Mouse (Mus musculus) forebrain, embryonic 12.5 days (tissue): ENCODE data around the gene Rnf167. TPM values are rescaled to one million over a fixed set of nuclear protein-coding genes. Genes with fewer than 3 reads are reported as not detected.
A peak's percentile ranks its signal among the peaks of the same experiment; 100 is the strongest.

Experiments used
- ATAC-seq: fragments of 200-750 bp; cut with Nextera tagmentation; 2 replicates; pipeline ENCODE4 v1.8.0; 2017; ENCODE audit warnings: moderate TSS enrichment; ENCODE audit not compliant: low FRiP score
- H3K27ac ChIP-seq: fragments of 300-500 bp; sonication (generic); 2 replicates; pipeline ENCODE4 v1.5.1; 2016; ENCODE audit warnings: mild to moderate bottlenecking
- H3K27me3 ChIP-seq: fragments of 300-500 bp; sonication (generic); 2 replicates; pipeline ENCODE4 v1.6.1; 2016; ENCODE audit warnings: mild to moderate bottlenecking
- H3K36me3 ChIP-seq: fragments of 300-500 bp; sonication (generic); replicated peaks from 2 replicates; pipeline ENCODE4 v1.6.1; 2016; ENCODE audit warnings: mild to moderate bottlenecking
- H3K4me1 ChIP-seq: fragments of 300-500 bp; sonication (generic); 2 replicates; pipeline ENCODE4 v1.6.1; 2016
- H3K4me2 ChIP-seq: fragments of 300-500 bp; sonication (generic); 2 replicates; pipeline ENCODE4 v1.6.1; 2016; ENCODE audit warnings: mild to moderate bottlenecking, moderate library complexity
- H3K4me3 ChIP-seq: fragments of 300-500 bp; sonication (generic); replicated peaks from 2 replicates; pipeline ENCODE4 v1.5.1; 2016; ENCODE audit warnings: mild to moderate bottlenecking
- H3K9ac ChIP-seq: fragments of 300-500 bp; sonication (generic); 2 replicates; pipeline ENCODE4 v1.6.1; 2016; ENCODE audit warnings: mild to moderate bottlenecking
- H3K9me3 ChIP-seq: fragments of 300-500 bp; sonication (generic); 2 replicates; pipeline ENCODE4 v1.6.1; 2016
- WGBS: fragments of 180-500 bp; shearing (Covaris S2); methylation state at CpG from one replicate; pipeline ENCODE4 v1.1.7; 2016; 5-methylcytosine and 5-hydroxymethylcytosine counted together
- polyA plus RNA-seq: library from polyadenylated mRNA; unstranded; fragments of >200 nt; fragmentation: Nextera tagmentation; extraction: Ambion mirVana; gene quantifications from 2 replicates; pipeline ENCODE4 v1.2.1, GENCODE M21; 2016

Rnf167 gene
- polyA plus RNA-seq, 1 experiment from 2014 or later = 96.1 TPM

DNA sequence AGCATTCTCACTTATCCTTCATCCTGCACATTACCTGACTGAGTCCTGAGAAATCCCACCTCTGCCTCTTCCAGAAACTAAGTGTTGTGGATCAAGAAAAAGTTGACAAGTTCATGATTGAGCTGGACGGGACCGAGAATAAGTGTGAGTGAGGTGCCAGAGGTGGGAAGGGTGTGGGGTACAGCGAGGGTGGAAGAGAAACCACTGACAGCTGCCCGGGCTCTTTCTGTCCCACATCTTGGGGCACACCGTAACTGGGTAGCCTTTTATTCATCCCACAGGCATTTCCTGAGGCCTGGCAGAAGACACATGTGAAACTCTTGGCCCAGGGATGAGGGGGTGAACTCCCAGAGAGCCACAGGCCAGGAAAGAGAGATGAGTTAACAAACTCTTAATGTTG is 11.5 kb downstream of the Rnf167 start:
- ATAC-seq = no peak
- Histone ChIP-seq H3K9me3 (no peaks in the 10 kb centered on the region), H3K4me1 (peaks cover 19% of the 10 kb centered on the region), H3K36me3 (peaks cover 21% of the 10 kb centered on the region), H3K27ac (no peak overlapping the region), H3K9ac (no peak overlapping the region), H3K27me3 (peaks cover 3% of the 10 kb centered on the region; the same call in 1 of the 2 replicates), H3K4me3 (no peak overlapping the region), H3K4me2 (no peak overlapping the region)
- 84% methylated on average over 5 of the region's 5 CpGs for WGBS

GRCm38 (mm10) chr11:70658942-70659341 is 11.9 kb downstream of the Rnf167 start:
- Histone ChIP-seq H3K9ac (no peak overlapping the region), H3K9me3 (no peaks in the 10 kb centered on the region), H3K27ac (no peak overlapping the region), H3K36me3 (peaks cover 25% of the 10 kb centered on the region), H3K4me1 (peaks cover 19% of the 10 kb centered on the region), H3K4me3 (no peak overlapping the region), H3K27me3 (peaks cover 3% of the 10 kb centered on the region; the same call in 1 of the 2 replicates), H3K4me2 (no peak overlapping the region)
- 75% methylated on average over 8 of the region's 8 CpGs for WGBS
- no peak for ATAC-seq

DNA sequence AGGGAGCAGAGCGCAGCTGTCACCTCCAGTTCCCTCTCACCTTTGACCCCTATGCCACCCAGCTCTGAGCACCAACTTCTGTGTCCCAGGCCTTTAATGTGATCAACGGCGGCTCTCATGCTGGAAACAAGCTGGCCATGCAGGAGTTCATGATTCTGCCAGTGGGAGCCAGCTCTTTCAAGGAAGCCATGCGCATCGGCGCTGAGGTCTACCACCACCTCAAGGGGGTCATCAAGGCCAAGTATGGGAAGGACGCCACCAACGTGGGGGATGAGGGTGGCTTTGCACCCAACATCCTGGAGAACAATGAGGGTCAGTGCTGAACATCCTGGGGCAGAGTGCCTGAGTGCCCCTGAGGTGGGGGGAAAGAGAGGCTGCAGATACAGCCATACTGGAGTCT is 13.5 kb downstream of the Rnf167 start:
- H3K27me3 ChIP-seq = peaks cover 3% of the 10 kb centered on the region; the same call in 1 of the 2 replicates
- peaks cover 15% of the 10 kb centered on the region for H3K4me1 ChIP-seq
- H3K9me3 ChIP-seq = no peaks in the 10 kb centered on the region
- H3K27ac ChIP-seq = no peak overlapping the region
- 87% methylated on average over 8 of the region's 8 CpGs for WGBS
- no peak for ATAC-seq
- no peak overlapping the region for H3K4me2 ChIP-seq
- H3K9ac ChIP-seq = no peak overlapping the region
- H3K36me3 ChIP-seq = peaks cover 40% of the 10 kb centered on the region
- no peak overlapping the region for H3K4me3 ChIP-seq

DNA sequence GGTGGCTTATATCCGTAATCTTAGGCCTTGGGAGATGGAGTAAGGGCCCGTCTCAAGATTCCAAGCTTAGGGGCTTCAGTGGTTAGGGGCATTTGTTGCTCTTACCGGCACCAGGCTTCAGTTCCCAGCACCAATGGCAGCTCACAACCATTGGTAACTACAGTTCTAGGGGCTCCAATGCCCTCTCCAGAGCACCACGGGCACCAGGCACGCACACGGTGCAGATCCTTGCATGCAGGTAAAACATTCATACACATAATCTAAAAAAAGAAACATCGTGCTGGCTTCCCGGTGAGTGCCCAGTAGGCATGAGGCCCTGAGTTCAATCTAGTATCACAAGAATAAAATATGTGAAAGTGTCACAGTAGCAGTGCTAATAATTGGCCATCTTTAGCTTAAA is 16.1 kb downstream of the Rnf167 start:
- Histone ChIP-seq H3K4me1 (peaks cover 10% of the 10 kb centered on the region), H3K36me3 (peaks cover 47% of the 10 kb centered on the region), H3K27ac (no peak overlapping the region), H3K4me2 (no peak overlapping the region), H3K9me3 (no peaks in the 10 kb centered on the region), H3K27me3 (no peaks in the 10 kb centered on the region), H3K4me3 (no peak overlapping the region), H3K9ac (no peak overlapping the region)
- no peak for ATAC-seq
- WGBS = 88% methylated on average over 8 of the region's 8 CpGs

- Histone ChIP-seq H3K36me3 (peaks cover 47% of the 10 kb centered on the region), H3K9me3 (no peaks in the 10 kb centered on the region), H3K4me3 (no peak overlapping the region), H3K27me3 (no peaks in the 10 kb centered on the region), H3K27ac (no peak overlapping the region), H3K9ac (no peak overlapping the region), H3K4me1 (peaks cover 13% of the 10 kb centered on the region), H3K4me2 (no peak overlapping the region)
- no peak for ATAC-seq
- 95% methylated on average over 6 of the region's 6 CpGs for WGBS
These were observed 16.9 kb downstream of the Rnf167 start for GRCm38 (mm10) chr11:70663957-70664356.

- Histone ChIP-seq H3K27ac (no peak overlapping the region), H3K9me3 (no peaks in the 10 kb centered on the region), H3K4me3 (no peak overlapping the region), H3K36me3 (peaks cover 47% of the 10 kb centered on the region), H3K27me3 (no peaks in the 10 kb centered on the region), H3K4me2 (no peak overlapping the region), H3K4me1 (peaks cover 13% of the 10 kb centered on the region), H3K9ac (no peak overlapping the region)
- 92% methylated on average over 9 of the region's 9 CpGs for WGBS
- ATAC-seq = no peak
These were observed 17.7 kb downstream of the Rnf167 start for GRCm38 (mm10) chr11:70664741-70665140.

DNA sequence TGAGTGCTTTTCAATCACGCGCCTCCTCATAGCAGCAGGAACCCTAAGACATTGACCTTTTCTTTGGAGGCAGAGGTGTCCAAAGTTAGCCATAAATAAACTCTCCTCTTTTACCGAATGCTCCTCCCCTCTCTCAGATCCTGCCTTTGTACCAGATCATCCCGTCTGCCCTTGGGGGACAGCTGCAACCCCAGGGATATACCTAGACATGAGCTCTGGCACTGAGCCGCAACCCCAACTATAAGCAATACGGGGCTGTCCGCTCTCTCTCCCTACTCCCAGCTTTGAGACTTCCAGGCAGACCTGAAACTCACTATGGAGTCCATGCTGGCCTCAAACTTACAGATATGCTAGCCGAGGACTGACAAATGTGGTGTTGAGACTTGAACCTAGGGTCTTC is 19.7 kb downstream of the Rnf167 start:
- 93% methylated on average over 8 of the region's 8 CpGs for WGBS
- Histone ChIP-seq H3K4me3 (no peak overlapping the region), H3K4me1 (peaks cover 28% of the 10 kb centered on the region), H3K4me2 (no peak overlapping the region), H3K27ac (no peak overlapping the region), H3K9me3 (no peaks in the 10 kb centered on the region), H3K36me3 (peaks cover 47% of the 10 kb centered on the region), H3K9ac (no peak overlapping the region), H3K27me3 (no peaks in the 10 kb centered on the region)
- ATAC-seq = no peak

DNA sequence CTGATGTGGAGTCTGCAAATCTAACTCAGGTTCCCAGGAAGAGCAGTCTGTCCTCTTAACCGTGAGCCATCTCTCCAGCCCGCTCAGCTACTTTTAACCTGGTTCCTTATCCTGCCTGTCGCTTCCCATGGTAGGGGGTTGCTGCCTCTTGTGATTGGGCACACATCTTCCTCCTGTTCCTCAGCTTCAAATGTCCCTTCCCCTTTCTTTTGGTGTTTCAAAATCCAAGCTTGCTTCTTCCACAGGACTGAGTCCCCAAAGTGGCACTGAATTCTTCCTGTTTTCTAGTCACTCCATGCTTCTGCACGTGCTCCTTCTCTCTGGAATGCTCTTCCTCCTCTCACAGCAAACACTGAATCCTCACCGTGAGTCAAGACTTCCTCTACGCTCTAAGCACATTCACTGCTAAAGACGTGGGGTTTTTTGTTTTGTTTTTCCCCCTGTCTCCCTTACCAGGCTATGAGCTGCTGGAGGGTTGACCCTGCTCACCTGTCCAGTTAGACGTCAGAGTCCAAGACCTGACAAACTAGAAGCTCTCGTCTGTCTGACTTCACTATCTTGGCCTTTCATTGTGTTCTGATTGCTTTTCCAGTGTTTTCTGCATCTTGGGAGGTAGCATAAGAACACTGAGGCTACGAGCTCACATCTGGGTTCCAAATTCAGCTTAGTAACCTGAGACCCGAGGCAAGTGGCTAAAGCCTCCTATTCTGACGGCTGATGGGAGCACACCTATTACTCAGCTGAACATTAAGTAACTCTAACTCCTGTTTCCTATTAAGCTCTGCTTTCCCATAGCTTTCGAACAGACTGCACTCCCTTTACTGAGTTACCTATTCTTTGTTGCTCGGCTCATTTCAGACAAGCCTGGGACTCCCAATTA is 20.5 kb downstream of the Rnf167 start:
- WGBS = 74% methylated on average over 14 of the region's 14 CpGs

GRCm38 (mm10) chr11:70668335-70668770 is 21.3 kb downstream of the Rnf167 start:
- WGBS = under 1% methylated on average over 15 of the region's 15 CpGs
- Histone ChIP-seq H3K36me3 (peaks cover 32% of the 10 kb centered on the region), H3K9ac (peak overlapping the region; percentile 59), H3K4me3 (peak overlapping the region; percentile 64), H3K27ac (peak overlapping the region; percentile 98), H3K9me3 (no peaks in the 10 kb centered on the region), H3K4me1 (peaks cover 28% of the 10 kb centered on the region), H3K27me3 (no peaks in the 10 kb centered on the region), H3K4me2 (peak overlapping the region; percentile 78)
- ATAC-seq = peak; percentile 42

More for the DNA sequence above, 20.5 kb downstream of the Rnf167 start:
- Histone ChIP-seq H3K4me1 (peaks cover 28% of the 10 kb centered on the region), H3K4me3 (peak overlapping the region; percentile 64), H3K9me3 (no peaks in the 10 kb centered on the region), H3K9ac (peak overlapping the region; percentile 59; the same call in 1 of the 2 replicates), H3K36me3 (peaks cover 41% of the 10 kb centered on the region), H3K4me2 (peak overlapping the region; percentile 78), H3K27me3 (no peaks in the 10 kb centered on the region), H3K27ac (no peak overlapping the region)
- ATAC-seq = no peak

DNA sequence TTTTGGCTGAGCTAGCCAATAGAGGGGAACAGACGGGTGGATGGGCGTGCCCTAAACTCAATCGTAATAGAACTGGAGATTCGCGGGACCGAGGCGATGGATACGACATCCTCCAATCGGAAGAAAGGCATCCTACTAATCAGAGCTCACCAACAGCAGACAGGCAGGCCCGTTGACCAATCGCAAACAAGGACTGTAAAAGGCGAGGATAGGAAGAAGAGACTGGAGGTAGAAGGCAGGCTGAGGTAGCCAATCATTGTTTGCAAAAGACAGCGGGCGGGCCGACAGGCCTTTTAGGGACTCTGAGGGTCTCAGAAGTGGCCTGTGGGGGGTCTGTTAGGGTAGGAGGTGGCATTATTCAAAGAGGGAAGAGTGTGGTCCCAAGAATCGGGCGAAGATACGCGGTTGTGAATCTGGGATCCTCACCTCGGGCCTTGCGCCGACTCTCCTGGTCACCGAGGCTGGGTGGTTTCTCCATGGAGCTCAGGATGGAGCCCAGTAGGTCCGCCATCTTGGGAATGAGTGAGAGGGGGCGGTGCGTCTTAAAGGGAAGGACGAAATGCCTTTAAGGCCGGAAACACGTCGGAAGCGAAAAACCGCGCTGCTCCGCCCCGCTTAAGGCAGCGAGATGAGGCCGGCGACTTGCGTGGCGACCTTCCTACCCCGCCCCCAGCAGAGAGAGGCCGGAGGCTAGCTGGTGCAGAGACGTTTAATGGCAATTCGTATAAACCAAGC is 21.9 kb downstream of the Rnf167 start, which contains the start of gene Spag7:
TSS of gene Spag7 (minus strand) at position 646 of the 735 bp plus-strand sequence.
- Histone ChIP-seq H3K9ac (peak within 1 kb of the TSS; percentile 84), H3K4me1 (peaks cover 28% of the 10 kb centered on the region), H3K4me3 (peak within 1 kb of the TSS; percentile 64), H3K27ac (peak within 1 kb of the TSS; percentile 98), H3K9me3 (no peaks in the 10 kb centered on the region), H3K27me3 (no peaks in the 10 kb centered on the region), H3K4me2 (peak within 1 kb of the TSS; percentile 92), H3K36me3 (peaks cover 31% of the 10 kb centered on the region)
- ATAC-seq = peak; percentile 96
- under 1% methylated on average over 44 of the region's 44 CpGs for WGBS

- no peaks in the 10 kb centered on the region for H3K27me3 ChIP-seq
- peaks cover 28% of the 10 kb centered on the region for H3K4me1 ChIP-seq
- under 1% methylated on average over 31 of the region's 31 CpGs for WGBS
- peak overlapping the region; percentile 64 for H3K4me3 ChIP-seq
- H3K36me3 ChIP-seq = peaks cover 28% of the 10 kb centered on the region
- peak overlapping the region; percentile 92 for H3K4me2 ChIP-seq
- peak; percentile 60 for ATAC-seq
- peak overlapping the region; percentile 98 for H3K27ac ChIP-seq
- no peaks in the 10 kb centered on the region for H3K9me3 ChIP-seq
- H3K9ac ChIP-seq = peak overlapping the region; percentile 84
These were observed 22.7 kb downstream of the Rnf167 start for GRCm38 (mm10) chr11:70669582-70670345.

DNA sequence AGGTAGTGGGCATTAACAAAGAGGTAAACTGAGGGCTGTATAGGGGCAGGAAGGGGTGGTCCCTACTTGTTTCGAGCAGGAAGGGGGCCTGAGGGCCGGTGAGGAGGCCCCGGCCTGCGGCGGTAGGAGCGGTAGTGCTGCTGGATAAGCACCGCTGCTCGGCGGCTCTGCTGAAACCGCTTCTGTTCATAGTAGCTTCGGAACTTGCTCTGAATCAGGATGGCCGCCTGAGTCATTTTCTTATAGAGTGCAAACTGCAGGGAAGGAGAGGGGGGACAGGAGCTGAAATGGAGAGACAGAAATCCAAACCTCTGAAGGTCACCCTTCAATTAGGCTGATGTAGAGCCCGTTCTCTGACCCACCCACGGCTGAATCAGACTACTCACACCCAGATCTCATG is 23.4 kb downstream of the Rnf167 start:
- ATAC-seq = no peak
- Histone ChIP-seq H3K36me3 (peaks cover 26% of the 10 kb centered on the region), H3K4me1 (peaks cover 28% of the 10 kb centered on the region), H3K4me2 (peak overlapping the region; percentile 92), H3K9me3 (no peaks in the 10 kb centered on the region), H3K4me3 (peak overlapping the region; percentile 64), H3K9ac (peak overlapping the region; percentile 84), H3K27me3 (no peaks in the 10 kb centered on the region), H3K27ac (peak overlapping the region; percentile 98)
- 48% methylated on average over 14 of the region's 14 CpGs for WGBS
